Mouse (Mus musculus): Measurements from ENCODE around the gene Tnfsf14.

GRCm38 (mm10) chr17:57170616-57171260 lies 23.2 kb downstream of the Tnfsf14 start:
- TF ChIP-seq POLR2A (IDR thresholded peaks at IDR 0.05; ENCODE audit: insufficient read length, low read depth) (no peak), USF1 (IDR thresholded peaks at IDR 0.05; ENCODE audit: low read depth) (no peak), POLR2AphosphoS2 (IDR thresholded peaks at IDR 0.05; ENCODE audit: insufficient read length, low read depth) (no peak), E2F4 (IDR thresholded peaks at IDR 0.05; ENCODE audit: insufficient read depth) (no peak), CEBPB (IDR thresholded peaks at IDR 0.05; ENCODE audit: insufficient read depth, poor library complexity, severe bottlenecking) (no peak), TCF3 (IDR thresholded peaks at IDR 0.05; ENCODE audit: insufficient read length, low read depth) (no peak), TCF12 (IDR thresholded peaks at IDR 0.05; ENCODE audit: insufficient read depth, poor library complexity, severe bottlenecking) (no peak), MAX (IDR thresholded peaks at IDR 0.05; ENCODE audit: low read depth) (no peak), MYOG (IDR thresholded peaks at IDR 0.05; ENCODE audit: control insufficient read depth in 1 of 3, insufficient read depth in 1 of 3, insufficient read length in 2 of 3, low read depth in 2 of 3) (no peak), MYOD1 (IDR thresholded peaks at IDR 0.05; ENCODE audit: control insufficient read depth in 1 of 3, insufficient read length in 2 of 3, low read depth in 2 of 3) (no peak), REST (IDR thresholded peaks at IDR 0.05; ENCODE audit: insufficient read depth, insufficient read length) (no peak), SRF (IDR thresholded peaks at IDR 0.05; ENCODE audit: control insufficient read depth, insufficient read length, low read depth) (no peak)
